Mouse (Mus musculus): ENCODE results near the gene Agrn. TPM values are rescaled to one million over a fixed set of nuclear protein-coding genes. Genes with fewer than 3 reads are reported as not detected.
"Not testable (repeated sequence)": the region's sequence is repeated elsewhere in the genome, so short reads cannot be mapped to it uniquely, and the experiment has no call there.

The Agrn gene
- total RNA-seq, 4 experiments from 2014 or later: 117 to 126 (median 122) TPM

GRCm38 (mm10) chr4:156154771-156155170 is 42.5 kb downstream of the Agrn start:
- no peak for DNase-seq (ENCODE audit: low spot score in 2 of 2)

GRCm38 (mm10) chr4:156150887-156151286 is 46.4 kb downstream of the Agrn start:
- DNase-seq (ENCODE audit: low spot score in 2 of 2): not testable (repeated sequence)

- DNase-seq (ENCODE audit: low spot score in 2 of 2): no peak
Observed at GRCm38 (mm10) chr4:156136285-156137100, 60.8 kb downstream of the Agrn start.

GRCm38 (mm10) chr4:156135801-156136200 is 61.5 kb downstream of the Agrn start:
- DNase-seq (ENCODE audit: low spot score in 2 of 2): no peak

- no peak for DNase-seq (ENCODE audit: low spot score in 2 of 2)
Observed at GRCm38 (mm10) chr4:156135112-156135511, 62.2 kb downstream of the Agrn start.

GRCm38 (mm10) chr4:156133943-156134605 is 63.2 kb downstream of the Agrn start:
- DNase-seq (ENCODE audit: low spot score in 2 of 2): no peak

GRCm38 (mm10) chr4:156133334-156133733 is 64.0 kb downstream of the Agrn start:
- no peak for DNase-seq (ENCODE audit: low spot score in 2 of 2)

- no peak for DNase-seq (ENCODE audit: low spot score in 2 of 2)
Observed at GRCm38 (mm10) chr4:156130940-156131339, 66.3 kb downstream of the Agrn start.

- DNase-seq (ENCODE audit: low spot score in 2 of 2): no peak
Observed at GRCm38 (mm10) chr4:156130436-156130835, 66.9 kb downstream of the Agrn start, which contains the start of gene Rnf223. Gene Rnf223, plus strand, starts transcription at chr4:156130513.

- DNase-seq (ENCODE audit: low spot score in 2 of 2): no peak
Observed at GRCm38 (mm10) chr4:156128746-156129145, 68.5 kb downstream of the Agrn start.

- no peak for DNase-seq (ENCODE audit: low spot score in 2 of 2)
Observed at GRCm38 (mm10) chr4:156126841-156127240, 70.4 kb downstream of the Agrn start.

GRCm38 (mm10) chr4:156125393-156125792 is 71.9 kb downstream of the Agrn start:
- no peak for DNase-seq (ENCODE audit: low spot score in 2 of 2)

GRCm38 (mm10) chr4:156124077-156124476 is 73.2 kb downstream of the Agrn start:
- no peak for DNase-seq (ENCODE audit: low spot score in 2 of 2)

Small RNAs within 50 kb of the gene (microRNA-seq; reads per million reads assigned to microRNA genes)
- gene Mir7658: 1.7 to 3.3 reads per million in 2 experiments

Other genes starting within 250 kb of the Agrn start
- gene C1qtnf12, start 235.2 kb downstream of the Agrn start, total RNA-seq (2022): 10 to 100 TPM; 16.0 to 26.1 (median 23.8) TPM
- gene B3galt6, start 204.8 kb downstream of the Agrn start, total RNA-seq (2022): 10 to 100 TPM in 2 of 4 experiments, 1 to 10 TPM in 2; 9.3 to 12.6 (median 10.5) TPM
- gene Sdf4, start 204.6 kb downstream of the Agrn start, total RNA-seq (2022): 100 to 1,000 TPM; 206 to 235 (median 221) TPM
- gene Tnfrsf4, start 183.6 kb downstream of the Agrn start, total RNA-seq (2022): 1 to 10 TPM in 3 of 4 experiments, under 1 TPM in 1; 0.91 to 3.5 (median 1.5) TPM
- gene Tnfrsf18, start 171.3 kb downstream of the Agrn start, total RNA-seq (2022): not detected
- under 1 TPM; 0.30 to 0.64 (median 0.44) TPM for gene Ttll10, start 138.1 kb downstream of the Agrn start, total RNA-seq (2022)
- 10 to 100 TPM; 28.4 to 30.7 (median 29.0) TPM for gene 9430015G10Rik, start 87.5 kb downstream of the Agrn start, total RNA-seq (2022)
- under 1 TPM; 0.49 to 0.72 (median 0.60) TPM for gene Rnf223, start 67.0 kb downstream of the Agrn start, total RNA-seq (2022)
- 1 to 10 TPM; 1.2 to 3.3 (median 2.4) TPM for gene Isg15, start 3.3 kb upstream of the Agrn start, total RNA-seq (2022)
- 1 to 10 TPM; 5.9 to 7.5 (median 7.0) TPM for gene AW011738, start 5.8 kb upstream of the Agrn start, total RNA-seq (2022)
- gene Perm1, start 18.4 kb upstream of the Agrn start, total RNA-seq (2022): under 1 TPM; 0.34 to 0.59 (median 0.51) TPM
- gene Plekhn1, start 37.4 kb upstream of the Agrn start, total RNA-seq (2022): 10 to 100 TPM; 33.2 to 40.5 (median 38.6) TPM
- gene Noc2l, start 38.5 kb upstream of the Agrn start, total RNA-seq (2022): 10 to 100 TPM; 64.5 to 70.3 (median 68.1) TPM
- 1 to 10 TPM; 4.7 to 8.3 (median 7.7) TPM for gene Samd11, start 58.2 kb upstream of the Agrn start, total RNA-seq (2022)
- gene Vmn2r-ps159, start 133.6 kb upstream of the Agrn start, total RNA-seq (2022): not detected